Mouse (Mus musculus) intestine, embryonic 14.5 days (tissue): ENCODE data around the gene Spire2. TPM values are rescaled to one million over a fixed set of nuclear protein-coding genes. Genes with fewer than 3 reads are reported as not detected.

Source experiments
- ATAC-seq: fragments of 200-750 bp; cut with Nextera tagmentation; replicated peaks from 2 replicates; pipeline ENCODE4 v1.8.0; 2017; ENCODE audit warnings: low read depth, moderate number of reproducible peaks, moderate TSS enrichment, moderate library complexity; ENCODE audit not compliant: low FRiP score, low TSS enrichment
- DNase-seq: peaks from one replicate; pipeline ENCODE4 v3.0.0-alpha.2; 2018; ENCODE audit warnings: low spot score
- H3K27ac ChIP-seq: fragments of 300-500 bp; sonication (generic); 2 replicates; pipeline ENCODE4 v1.5.1; 2014; ENCODE audit warnings: low read depth, mild to moderate bottlenecking, control low read depth
- H3K27me3 ChIP-seq: fragments of 300-500 bp; sonication (generic); replicated peaks from 2 replicates; pipeline ENCODE4 v1.6.1; 2014; ENCODE audit warnings: low read length, control low read depth; ENCODE audit not compliant: control insufficient read depth, insufficient read depth
- H3K36me3 ChIP-seq: fragments of 300-500 bp; sonication (generic); 2 replicates; pipeline ENCODE4 v1.6.1; 2014; ENCODE audit warnings: low read length, control low read depth; ENCODE audit not compliant: control insufficient read depth, insufficient read depth
- H3K4me1 ChIP-seq: fragments of 300-500 bp; sonication (generic); replicated peaks from 2 replicates; pipeline ENCODE4 v1.6.1; 2014; ENCODE audit warnings: low read length, control low read depth, mixed read lengths; ENCODE audit not compliant: control insufficient read depth, insufficient read depth
- H3K4me2 ChIP-seq: fragments of 300-500 bp; sonication (generic); 2 replicates; pipeline ENCODE4 v1.6.1; 2014; ENCODE audit warnings: low read length
- H3K4me3 ChIP-seq: fragments of 300-500 bp; sonication (generic); 2 replicates; pipeline ENCODE4 v1.5.1; 2014; ENCODE audit warnings: low read depth, low read length, control low read depth, mixed read lengths
- H3K9ac ChIP-seq: fragments of 300-500 bp; sonication (generic); 2 replicates; pipeline ENCODE4 v1.6.1; 2014; ENCODE audit warnings: mild to moderate bottlenecking, low read length
- H3K9me3 ChIP-seq: fragments of 300-500 bp; sonication (generic); 2 replicates; pipeline ENCODE4 v1.6.1; 2016; ENCODE audit warnings: low read length, control low read depth; ENCODE audit not compliant: control insufficient read depth
- WGBS: fragments of 180-500 bp; shearing (Covaris S2); extraction: QIAGEN DNeasy Blood & Tissue Kit; methylation state at CpG from one replicate; pipeline ENCODE4 v1.1.7; 2014; 5-methylcytosine and 5-hydroxymethylcytosine counted together
- polyA plus RNA-seq: library from polyadenylated mRNA; unstranded; fragments of >200 nt; fragmentation: Nextera tagmentation; extraction: Ambion mirVana; gene quantifications from 2 replicates; pipeline ENCODE4 v1.2.1, GENCODE M21; 2014

Spire2 gene
- polyA plus RNA-seq, 1 experiment from 2014 or later: 2.9 TPM

DNA sequence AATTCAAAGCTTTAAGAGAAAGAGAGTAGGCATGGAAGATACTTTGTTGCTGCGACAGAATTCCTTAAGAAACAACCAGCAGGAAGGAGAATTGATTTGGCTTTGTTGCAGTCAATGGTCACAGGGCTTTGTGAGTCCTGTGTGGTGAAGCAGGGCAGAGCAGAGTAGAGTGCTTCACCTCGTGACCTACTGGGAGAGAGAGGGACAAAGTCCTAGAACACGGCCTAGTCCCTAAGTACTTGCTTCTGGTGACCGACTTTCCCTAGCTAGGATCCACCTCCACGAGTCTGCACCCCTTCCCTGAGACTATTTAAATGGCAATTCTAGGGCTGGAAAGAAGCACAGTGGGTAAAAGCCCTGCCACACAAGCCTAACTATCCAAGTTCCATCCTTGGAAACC lies 2.6 kb upstream of the Spire2 start:
- no peak overlapping the region for H3K4me2 ChIP-seq
- no peak overlapping the region for H3K4me3 ChIP-seq
- DNase-seq: no peak
- no peak for ATAC-seq
- no peaks in the 10 kb centered on the region for H3K36me3 ChIP-seq
- no peaks in the 10 kb centered on the region for H3K9me3 ChIP-seq
- H3K4me1 ChIP-seq: peaks cover 10% of the 10 kb centered on the region; the same call in 1 of the 2 replicates
- H3K9ac ChIP-seq: no peak overlapping the region
- no peak overlapping the region for H3K27ac ChIP-seq
- 76% methylated on average over 5 of the region's 5 CpGs for whole genome bisulfite sequencing
- H3K27me3 ChIP-seq: peaks cover 16% of the 10 kb centered on the region; the same call in 1 of the 2 replicates

DNA sequence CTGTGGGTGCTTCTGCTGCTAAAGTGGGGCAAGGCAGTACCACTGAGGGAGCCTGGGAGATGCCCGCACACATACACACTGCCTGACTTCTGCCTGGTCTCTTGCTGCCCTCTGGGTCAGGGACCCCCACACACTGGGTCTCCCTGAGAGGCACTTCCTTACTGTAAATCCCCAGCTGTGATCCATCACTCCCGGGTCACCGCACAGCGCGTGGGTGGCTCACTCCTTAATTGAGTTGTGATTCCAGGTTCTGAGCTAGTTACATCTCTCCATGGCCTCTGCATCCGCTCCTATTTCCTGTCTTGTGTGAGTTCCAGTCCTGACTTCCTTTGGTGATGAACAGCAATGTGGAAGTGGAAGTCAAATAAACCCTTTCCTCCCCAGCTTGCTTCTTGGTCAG lies 1.8 kb upstream of the Spire2 start:
- Histone ChIP-seq H3K4me1 (peaks cover 10% of the 10 kb centered on the region; the same call in 1 of the 2 replicates), H3K9me3 (no peaks in the 10 kb centered on the region), H3K4me2 (no peak overlapping the region), H3K36me3 (no peaks in the 10 kb centered on the region), H3K9ac (no peak overlapping the region), H3K27me3 (peaks cover 16% of the 10 kb centered on the region; the same call in 1 of the 2 replicates), H3K27ac (no peak overlapping the region), H3K4me3 (no peak overlapping the region)
- 63% methylated on average over 6 of the region's 6 CpGs for WGBS
- ATAC-seq (no peak), DNase-seq (no peak)

DNA sequence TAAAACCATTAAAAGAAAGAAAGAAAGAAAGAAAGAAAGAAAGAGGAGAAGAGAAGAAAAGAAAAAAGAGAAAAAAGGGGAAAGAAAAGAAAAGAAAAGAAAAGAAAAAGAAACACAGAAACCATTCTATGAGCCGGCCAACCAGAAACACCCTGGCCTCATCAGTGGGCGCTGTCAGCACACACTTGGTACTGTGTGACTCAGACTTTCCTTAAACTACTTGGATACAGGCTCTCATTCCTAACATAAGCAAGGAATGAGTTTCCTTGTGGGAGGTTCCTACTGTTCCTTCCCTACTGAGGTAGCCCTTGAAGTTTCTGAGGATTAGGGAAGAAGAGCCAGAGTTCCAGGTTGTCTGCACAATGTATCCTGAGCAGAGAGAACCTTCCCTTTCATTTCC lies 1.2 kb upstream of the Spire2 start:
- H3K27me3 ChIP-seq: peaks cover 16% of the 10 kb centered on the region; the same call in 1 of the 2 replicates
- ATAC-seq (no peak), DNase-seq (no peak)
- no peak overlapping the region for H3K27ac ChIP-seq
- no peaks in the 10 kb centered on the region for H3K9me3 ChIP-seq
- H3K36me3 ChIP-seq: no peaks in the 10 kb centered on the region
- H3K9ac ChIP-seq: no peak overlapping the region
- WGBS: 71% methylated on average over 2 of the region's 2 CpGs
- H3K4me2 ChIP-seq: no peak overlapping the region
- H3K4me1 ChIP-seq: peaks cover 10% of the 10 kb centered on the region; the same call in 1 of the 2 replicates
- H3K4me3 ChIP-seq: no peak overlapping the region

DNA sequence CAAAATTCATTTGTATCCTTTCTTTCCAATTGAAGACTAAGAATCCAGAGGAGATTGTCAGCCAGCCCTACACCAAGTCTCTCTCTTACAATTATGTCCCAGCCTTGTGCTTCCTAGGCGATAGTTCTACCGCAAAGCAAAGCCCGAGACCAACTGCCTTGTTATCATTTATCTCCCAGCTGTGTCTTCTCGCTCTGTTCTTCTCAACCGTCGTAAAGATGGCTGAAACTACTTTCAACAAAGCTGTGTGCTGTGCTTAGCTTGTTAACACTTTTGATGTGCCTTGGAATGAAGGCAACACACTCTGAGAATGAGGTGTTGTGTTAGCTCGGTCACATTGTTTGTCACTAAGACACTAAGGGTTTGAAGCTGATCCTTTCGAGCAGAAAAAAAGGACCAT lies 703 bp upstream of the Spire2 start:
- no peaks in the 10 kb centered on the region for H3K36me3 ChIP-seq
- H3K27ac ChIP-seq: no peak overlapping the region
- peak overlapping the region; percentile 59; the same call in 1 of the 2 replicates for H3K4me3 ChIP-seq
- H3K4me2 ChIP-seq: peak overlapping the region; percentile 81
- 26% methylated on average over 8 of the region's 8 CpGs for WGBS
- ATAC-seq (no peak), DNase-seq (no peak)
- H3K27me3 ChIP-seq: peaks cover 16% of the 10 kb centered on the region; the same call in 1 of the 2 replicates
- H3K9ac ChIP-seq: no peak overlapping the region
- H3K9me3 ChIP-seq: no peaks in the 10 kb centered on the region
- peaks cover 10% of the 10 kb centered on the region; the same call in 1 of the 2 replicates for H3K4me1 ChIP-seq

GRCm38 (mm10) chr8:123333091-123333587 lies 626 bp downstream of the Spire2 start:
- Histone ChIP-seq H3K4me3 (peak overlapping the region; percentile 59), H3K27me3 (peaks cover 16% of the 10 kb centered on the region; the same call in 1 of the 2 replicates), H3K9ac (peak overlapping the region; percentile 35), H3K36me3 (no peaks in the 10 kb centered on the region), H3K4me2 (peak overlapping the region; percentile 81), H3K27ac (no peak overlapping the region), H3K4me1 (peaks cover 10% of the 10 kb centered on the region; the same call in 1 of the 2 replicates), H3K9me3 (no peaks in the 10 kb centered on the region)
- 0 out of 2 replicates have a peak, but pooled peaks have one; percentile 7 for ATAC-seq
- no peak for DNase-seq
- 5% methylated on average over 21 of the region's 21 CpGs for WGBS

DNA sequence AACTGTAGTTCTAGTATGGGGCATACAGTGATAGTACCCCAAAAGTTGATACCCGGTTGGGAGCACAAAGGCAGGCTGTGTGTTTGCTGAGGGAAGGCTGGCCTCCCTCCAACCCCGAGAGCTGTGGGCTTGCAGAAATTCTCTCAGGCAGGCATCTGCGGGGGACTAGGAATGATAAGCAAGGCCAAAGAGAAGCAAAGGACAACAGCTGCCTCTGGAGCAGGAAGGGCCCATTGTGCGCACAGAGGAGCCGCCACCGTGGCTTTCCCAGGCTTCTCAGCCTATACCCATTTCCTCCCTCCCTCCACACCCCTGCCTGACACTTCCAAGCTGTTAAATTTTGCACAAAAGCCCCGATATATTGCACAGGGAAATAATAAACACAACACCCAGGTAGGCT lies 1.4 kb downstream of the Spire2 start:
- 10% methylated on average over 7 of the region's 7 CpGs for WGBS

GRCm38 (mm10) chr8:123334467-123334866 lies 2.0 kb downstream of the Spire2 start:
- 9% methylated on average over 1 of the region's 1 CpGs for WGBS
- ATAC-seq: no peak
- Histone ChIP-seq H3K4me2 (no peak overlapping the region), H3K27ac (no peak overlapping the region), H3K27me3 (peaks cover 16% of the 10 kb centered on the region; the same call in 1 of the 2 replicates), H3K4me3 (no peak overlapping the region), H3K36me3 (no peaks in the 10 kb centered on the region), H3K9me3 (no peaks in the 10 kb centered on the region), H3K9ac (no peak overlapping the region), H3K4me1 (peaks cover 10% of the 10 kb centered on the region; the same call in 1 of the 2 replicates)
- no peak for DNase-seq

More for the DNA sequence above, 1.4 kb downstream of the Spire2 start:
- Histone ChIP-seq H3K4me2 (no peak overlapping the region), H3K36me3 (no peaks in the 10 kb centered on the region), H3K9ac (no peak overlapping the region), H3K9me3 (no peaks in the 10 kb centered on the region), H3K27me3 (peaks cover 16% of the 10 kb centered on the region; the same call in 1 of the 2 replicates), H3K4me3 (peak overlapping the region; percentile 59; the same call in 1 of the 2 replicates), H3K27ac (no peak overlapping the region), H3K4me1 (peaks cover 10% of the 10 kb centered on the region; the same call in 1 of the 2 replicates)
- DNase-seq (no peak), ATAC-seq (no peak)

- ATAC-seq (no peak), DNase-seq (no peak)
- 85% methylated on average over 3 of the region's 3 CpGs for WGBS
- Histone ChIP-seq H3K4me1 (0 out of 2 replicates have a peak, but pooled peaks cover 3% of the 10 kb centered on the region), H3K36me3 (no peaks in the 10 kb centered on the region), H3K4me2 (no peak overlapping the region), H3K27me3 (peaks cover 16% of the 10 kb centered on the region; the same call in 1 of the 2 replicates), H3K27ac (no peak overlapping the region), H3K4me3 (no peak overlapping the region), H3K9me3 (no peaks in the 10 kb centered on the region), H3K9ac (no peak overlapping the region)
Observed at GRCm38 (mm10) chr8:123337475-123337874, 5.0 kb downstream of the Spire2 start.

DNA sequence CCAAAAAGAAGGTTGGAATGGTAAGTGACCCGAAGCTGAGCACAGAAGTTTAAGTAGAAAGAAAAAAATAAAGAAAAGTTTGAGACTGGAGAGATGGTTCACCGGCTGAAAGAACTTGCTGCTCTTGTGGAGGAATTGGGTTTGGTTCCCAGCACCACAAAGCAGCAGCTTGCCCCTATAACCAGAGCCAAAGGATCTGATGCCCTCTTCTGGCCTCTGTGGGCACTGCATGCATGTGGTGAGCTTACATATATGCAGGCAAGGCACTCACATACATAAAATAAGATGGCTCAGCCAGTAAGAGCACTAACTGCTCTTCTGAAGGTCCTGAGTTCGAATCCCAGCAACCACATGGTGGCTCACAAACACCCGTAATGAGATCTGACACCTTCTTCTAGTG lies 7.6 kb downstream of the Spire2 start:
- WGBS: 91% methylated on average over 4 of the region's 4 CpGs
- no peak for ATAC-seq
- Histone ChIP-seq H3K4me1 (no peaks in the 10 kb centered on the region), H3K9me3 (no peaks in the 10 kb centered on the region), H3K27ac (no peak overlapping the region), H3K27me3 (no peaks in the 10 kb centered on the region), H3K4me2 (no peak overlapping the region), H3K36me3 (no peaks in the 10 kb centered on the region), H3K9ac (no peak overlapping the region), H3K4me3 (no peak overlapping the region)
- DNase-seq: no peak
